Mouse (Mus musculus): Measurements from ENCODE around the gene Scamp3. TPM values are rescaled to one million over a fixed set of nuclear protein-coding genes. Genes with fewer than 3 reads are reported as not detected.

Gene Scamp3
- total and polyA plus RNA-seq, 3 experiments: 101 to 287 TPM; not detected in 1

DNA sequence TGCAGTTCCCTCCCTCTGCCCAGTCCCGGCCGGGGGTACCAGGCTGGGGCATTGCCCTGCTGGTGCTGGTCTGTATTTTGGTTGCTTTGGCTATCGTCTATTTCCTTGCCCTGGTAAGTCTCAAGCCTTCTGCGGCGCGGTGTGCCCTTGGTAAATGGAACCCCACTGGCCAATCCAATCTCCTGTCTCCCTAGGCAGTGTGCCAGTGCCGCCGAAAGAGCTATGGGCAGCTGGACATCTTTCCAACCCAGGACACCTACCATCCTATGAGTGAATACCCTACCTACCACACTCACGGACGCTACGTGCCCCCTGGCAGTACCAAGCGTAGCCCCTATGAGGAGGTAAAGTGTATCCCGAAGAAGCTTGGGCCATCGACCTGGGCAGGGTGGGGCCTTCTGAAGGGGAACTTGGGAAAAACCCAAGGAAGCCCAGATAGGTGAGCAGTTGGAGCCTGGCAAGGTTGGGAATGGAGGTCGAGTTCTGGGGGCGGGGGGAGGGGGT is 54.6 kb downstream of the Scamp3 start:
- no peak overlapping the region for H3K4me3 ChIP-seq (ENCODE audit: control insufficient read depth in 1 of 2, insufficient read depth in 1 of 2, low read depth in 2 of 2, low read length in 2 of 2)
- H3K27me3 ChIP-seq (ENCODE audit: control insufficient read depth in 1 of 2, insufficient read depth in 2 of 2, low read length in 2 of 2): no peaks in the 10 kb centered on the region
- peaks cover 7 to 26% of the 10 kb centered on the region in 2 experiments for H3K4me1 ChIP-seq (ENCODE audit: control insufficient read depth in 1 of 2, insufficient read depth in 2 of 2, low read length in 2 of 2)
- no peak overlapping the region for H3K9ac ChIP-seq (ENCODE audit: control insufficient read depth, low read depth, low read length, poor library complexity, severe bottlenecking)
- H3K9me3 ChIP-seq (replicated peaks; ENCODE audit: insufficient read depth, low read length): no peaks in the 10 kb centered on the region
- no peaks in the 10 kb centered on the region for H3K79me2 ChIP-seq (ENCODE audit: control insufficient read depth, insufficient read depth, low read length, poor library complexity)
- H3K27ac ChIP-seq (ENCODE audit: control insufficient read depth, low read depth, low read length): no peak overlapping the region
- H3K36me3 ChIP-seq (ENCODE audit: control insufficient read depth in 1 of 2, insufficient read depth in 2 of 2, low read length in 2 of 2): peaks cover 0 to 14% of the 10 kb centered on the region in 2 experiments; a peak in 2 of 4 replicates
- TF ChIP-seq ZNF384 (IDR thresholded peaks at IDR 0.05; ENCODE audit: low read depth, low read length): no peak
- no peak for TF ChIP-seq NELFE (IDR thresholded peaks at IDR 0.05; ENCODE audit: low read depth, low read length)
- DNase-seq (ENCODE audit: low read depth, low spot score): no peak

Other genes starting within 250 kb of the Scamp3 start
- 9.6 and 10.3 TPM in 2 replicates for gene Ash1l, start 226.9 kb upstream of the Scamp3 start, total RNA-seq (2012; rRNA removed)
- gene Ash1l, start 226.9 kb upstream of the Scamp3 start, polyA plus RNA-seq (2012; ENCODE audit: insufficient read depth in 1 of 2, insufficient read length in 2 of 2, low read depth in 1 of 2, low replicate concordance in 2 of 2, missing spikeins in 1 of 2): 10 to 100 TPM; 12.8 to 22.2 TPM
- 192 and 247 TPM in 2 replicates for gene Dap3, start 226.3 kb upstream of the Scamp3 start, total RNA-seq (2012; rRNA removed)
- gene Dap3, start 226.3 kb upstream of the Scamp3 start, polyA plus RNA-seq (2012; ENCODE audit: insufficient read depth in 1 of 2, insufficient read length in 2 of 2, low read depth in 1 of 2, low replicate concordance in 2 of 2, missing spikeins in 1 of 2): 100 to 1,000 TPM in 1 of 2 experiments, not detected in 1; 293 TPM
- 32.2 and 40.8 TPM in 2 replicates for gene Rusc1, start 84.2 kb upstream of the Scamp3 start, total RNA-seq (2012; rRNA removed)
- gene Rusc1, start 84.2 kb upstream of the Scamp3 start, polyA plus RNA-seq (2012; ENCODE audit: insufficient read depth in 1 of 2, insufficient read length in 2 of 2, low read depth in 1 of 2, low replicate concordance in 2 of 2, missing spikeins in 1 of 2): 10 to 100 TPM in 1 of 2 experiments, not detected in 1; 58.9 TPM
- gene Gm43738, start 76.4 kb upstream of the Scamp3 start, total RNA-seq (2012; rRNA removed): not detected in 2 replicates
- gene Gm43738, start 76.4 kb upstream of the Scamp3 start, polyA plus RNA-seq (2012; ENCODE audit: insufficient read depth in 1 of 2, insufficient read length in 2 of 2, low read depth in 1 of 2, low replicate concordance in 2 of 2, missing spikeins in 1 of 2): not detected
- 239 and 267 TPM in 2 replicates for gene Fdps, start 75.5 kb upstream of the Scamp3 start, total RNA-seq (2012; rRNA removed)
- 100 to 1,000 TPM in 1 of 2 experiments, not detected in 1; 226 TPM for gene Fdps, start 75.5 kb upstream of the Scamp3 start, polyA plus RNA-seq (2012; ENCODE audit: insufficient read depth in 1 of 2, insufficient read length in 2 of 2, low read depth in 1 of 2, low replicate concordance in 2 of 2, missing spikeins in 1 of 2)
- 41.1 and 53.2 TPM in 2 replicates for gene Pklr, start 41.3 kb upstream of the Scamp3 start, total RNA-seq (2012; rRNA removed)
- gene Pklr, start 41.3 kb upstream of the Scamp3 start, polyA plus RNA-seq (2012; ENCODE audit: insufficient read depth in 1 of 2, insufficient read length in 2 of 2, low read depth in 1 of 2, low replicate concordance in 2 of 2, missing spikeins in 1 of 2): 100 to 1,000 TPM; 133 to 185 TPM
- 4.0 TPM in 2 replicates for gene Hcn3, start 17.3 kb upstream of the Scamp3 start, total RNA-seq (2012; rRNA removed)
- gene Hcn3, start 17.3 kb upstream of the Scamp3 start, polyA plus RNA-seq (2012; ENCODE audit: insufficient read depth in 1 of 2, insufficient read length in 2 of 2, low read depth in 1 of 2, low replicate concordance in 2 of 2, missing spikeins in 1 of 2): 1 to 10 TPM in 1 of 2 experiments, not detected in 1; 7.4 TPM
- 27.5 and 28.2 TPM in 2 replicates for gene Clk2, start 12.7 kb upstream of the Scamp3 start, total RNA-seq (2012; rRNA removed)
- gene Clk2, start 12.7 kb upstream of the Scamp3 start, polyA plus RNA-seq (2012; ENCODE audit: insufficient read depth in 1 of 2, insufficient read length in 2 of 2, low read depth in 1 of 2, low replicate concordance in 2 of 2, missing spikeins in 1 of 2): 100 to 1,000 TPM in 1 of 2 experiments, 10 to 100 TPM in 1; 83.6 to 138 TPM
- gene Fam189b, start 5.7 kb downstream of the Scamp3 start, total RNA-seq (2012; rRNA removed): 6.2 and 7.0 TPM in 2 replicates
- 10 to 100 TPM in 1 of 2 experiments, not detected in 1; 35.3 TPM for gene Fam189b, start 5.7 kb downstream of the Scamp3 start, polyA plus RNA-seq (2012; ENCODE audit: insufficient read depth in 1 of 2, insufficient read length in 2 of 2, low read depth in 1 of 2, low replicate concordance in 2 of 2, missing spikeins in 1 of 2)
- 42.8 and 49.1 TPM in 2 replicates for gene Gba, start 25.5 kb downstream of the Scamp3 start, total RNA-seq (2012; rRNA removed)
- gene Gba, start 25.5 kb downstream of the Scamp3 start, polyA plus RNA-seq (2012; ENCODE audit: insufficient read depth in 1 of 2, insufficient read length in 2 of 2, low read depth in 1 of 2, low replicate concordance in 2 of 2, missing spikeins in 1 of 2): 10 to 100 TPM in 1 of 2 experiments, not detected in 1; 55.0 TPM
- gene Thbs3, start 37.7 kb downstream of the Scamp3 start, total RNA-seq (2012; rRNA removed): 1.8 and 3.4 TPM in 2 replicates
- gene Thbs3, start 37.7 kb downstream of the Scamp3 start, polyA plus RNA-seq (2012; ENCODE audit: insufficient read depth in 1 of 2, insufficient read length in 2 of 2, low read depth in 1 of 2, low replicate concordance in 2 of 2, missing spikeins in 1 of 2): 1 to 10 TPM in 1 of 2 experiments, not detected in 1; 4.9 TPM
- gene Mtx1, start 49.6 kb downstream of the Scamp3 start, total RNA-seq (2012; rRNA removed): 312 and 314 TPM in 2 replicates
- gene Mtx1, start 49.6 kb downstream of the Scamp3 start, polyA plus RNA-seq (2012; ENCODE audit: insufficient read depth in 1 of 2, insufficient read length in 2 of 2, low read depth in 1 of 2, low replicate concordance in 2 of 2, missing spikeins in 1 of 2): 100 to 1,000 TPM in 1 of 2 experiments, not detected in 1; 369 TPM
- 0.04 and 0.13 TPM in 2 replicates for gene Muc1, start 51.6 kb downstream of the Scamp3 start, total RNA-seq (2012; rRNA removed)
- 1 to 10 TPM in 1 of 2 experiments, not detected in 1; 1.1 TPM for gene Muc1, start 51.6 kb downstream of the Scamp3 start, polyA plus RNA-seq (2012; ENCODE audit: insufficient read depth in 1 of 2, insufficient read length in 2 of 2, low read depth in 1 of 2, low replicate concordance in 2 of 2, missing spikeins in 1 of 2)
- 171 and 180 TPM in 2 replicates for gene Krtcap2, start 68.5 kb downstream of the Scamp3 start, total RNA-seq (2012; rRNA removed)
- gene Krtcap2, start 68.5 kb downstream of the Scamp3 start, polyA plus RNA-seq (2012; ENCODE audit: insufficient read depth in 1 of 2, insufficient read length in 2 of 2, low read depth in 1 of 2, low replicate concordance in 2 of 2, missing spikeins in 1 of 2): 100 to 1,000 TPM in 1 of 2 experiments, not detected in 1; 497 TPM
- 2.4 and 3.3 TPM in 2 replicates for gene Trim46, start 68.8 kb downstream of the Scamp3 start, total RNA-seq (2012; rRNA removed)
- gene Trim46, start 68.8 kb downstream of the Scamp3 start, polyA plus RNA-seq (2012; ENCODE audit: insufficient read depth in 1 of 2, insufficient read length in 2 of 2, low read depth in 1 of 2, low replicate concordance in 2 of 2, missing spikeins in 1 of 2): 1 to 10 TPM in 1 of 2 experiments, not detected in 1; 7.7 TPM
- gene Dpm3, start 81.9 kb downstream of the Scamp3 start, total RNA-seq (2012; rRNA removed): 246 and 271 TPM in 2 replicates
- 100 to 1,000 TPM in 1 of 2 experiments, not detected in 1; 237 TPM for gene Dpm3, start 81.9 kb downstream of the Scamp3 start, polyA plus RNA-seq (2012; ENCODE audit: insufficient read depth in 1 of 2, insufficient read length in 2 of 2, low read depth in 1 of 2, low replicate concordance in 2 of 2, missing spikeins in 1 of 2)
- gene Slc50a1, start 93.1 kb downstream of the Scamp3 start, total RNA-seq (2012; rRNA removed): 17.2 and 22.5 TPM in 2 replicates
- gene Slc50a1, start 93.1 kb downstream of the Scamp3 start, polyA plus RNA-seq (2012; ENCODE audit: insufficient read depth in 1 of 2, insufficient read length in 2 of 2, low read depth in 1 of 2, low replicate concordance in 2 of 2, missing spikeins in 1 of 2): 10 to 100 TPM in 1 of 2 experiments, not detected in 1; 45.9 TPM
- gene Efna1, start 103.7 kb downstream of the Scamp3 start, total RNA-seq (2012; rRNA removed): not detected in 2 replicates
- not detected for gene Efna1, start 103.7 kb downstream of the Scamp3 start, polyA plus RNA-seq (2012; ENCODE audit: insufficient read depth in 1 of 2, insufficient read length in 2 of 2, low read depth in 1 of 2, low replicate concordance in 2 of 2, missing spikeins in 1 of 2)
- gene Efna3, start 145.5 kb downstream of the Scamp3 start, total RNA-seq (2012; rRNA removed): 0.54 and 0.78 TPM in 2 replicates
- 1 to 10 TPM in 1 of 2 experiments, not detected in 1; 1.2 TPM for gene Efna3, start 145.5 kb downstream of the Scamp3 start, polyA plus RNA-seq (2012; ENCODE audit: insufficient read depth in 1 of 2, insufficient read length in 2 of 2, low read depth in 1 of 2, low replicate concordance in 2 of 2, missing spikeins in 1 of 2)
- gene Efna4, start 160.6 kb downstream of the Scamp3 start, total RNA-seq (2012; rRNA removed): 1.4 and 1.9 TPM in 2 replicates
- 1 to 10 TPM in 1 of 2 experiments, not detected in 1; 4.5 TPM for gene Efna4, start 160.6 kb downstream of the Scamp3 start, polyA plus RNA-seq (2012; ENCODE audit: insufficient read depth in 1 of 2, insufficient read length in 2 of 2, low read depth in 1 of 2, low replicate concordance in 2 of 2, missing spikeins in 1 of 2)
- 15.3 and 16.9 TPM in 2 replicates for gene Adam15, start 172.5 kb downstream of the Scamp3 start, total RNA-seq (2012; rRNA removed)
- 10 to 100 TPM in 1 of 2 experiments, not detected in 1; 43.2 TPM for gene Adam15, start 172.5 kb downstream of the Scamp3 start, polyA plus RNA-seq (2012; ENCODE audit: insufficient read depth in 1 of 2, insufficient read length in 2 of 2, low read depth in 1 of 2, low replicate concordance in 2 of 2, missing spikeins in 1 of 2)
- gene Dcst2, start 184.5 kb downstream of the Scamp3 start, total RNA-seq (2012; rRNA removed): not detected in 2 replicates
- gene Dcst2, start 184.5 kb downstream of the Scamp3 start, polyA plus RNA-seq (2012; ENCODE audit: insufficient read depth in 1 of 2, insufficient read length in 2 of 2, low read depth in 1 of 2, low replicate concordance in 2 of 2, missing spikeins in 1 of 2): under 1 TPM in 1 of 2 experiments, not detected in 1; 0.06 TPM
- gene Dcst1, start 187.8 kb downstream of the Scamp3 start, total RNA-seq (2012; rRNA removed): 0.08 TPM in 1 of 2 replicates, not detected in the other
- gene Dcst1, start 187.8 kb downstream of the Scamp3 start, polyA plus RNA-seq (2012; ENCODE audit: insufficient read depth in 1 of 2, insufficient read length in 2 of 2, low read depth in 1 of 2, low replicate concordance in 2 of 2, missing spikeins in 1 of 2): under 1 TPM in 1 of 2 experiments, not detected in 1; 0.29 TPM
- gene Zbtb7b, start 217.3 kb downstream of the Scamp3 start, total RNA-seq (2012; rRNA removed): 8.1 and 8.5 TPM in 2 replicates
- gene Zbtb7b, start 217.3 kb downstream of the Scamp3 start, polyA plus RNA-seq (2012; ENCODE audit: insufficient read depth in 1 of 2, insufficient read length in 2 of 2, low read depth in 1 of 2, low replicate concordance in 2 of 2, missing spikeins in 1 of 2): 10 to 100 TPM in 1 of 2 experiments, not detected in 1; 20.1 TPM
- not detected in 2 replicates for gene Lenep, start 225.3 kb downstream of the Scamp3 start, total RNA-seq (2012; rRNA removed)
- gene Lenep, start 225.3 kb downstream of the Scamp3 start, polyA plus RNA-seq (2012; ENCODE audit: insufficient read depth in 1 of 2, insufficient read length in 2 of 2, low read depth in 1 of 2, low replicate concordance in 2 of 2, missing spikeins in 1 of 2): not detected
- 38.0 and 42.9 TPM in 2 replicates for gene Flad1, start 234.4 kb downstream of the Scamp3 start, total RNA-seq (2012; rRNA removed)
- 10 to 100 TPM in 1 of 2 experiments, not detected in 1; 54.2 TPM for gene Flad1, start 234.4 kb downstream of the Scamp3 start, polyA plus RNA-seq (2012; ENCODE audit: insufficient read depth in 1 of 2, insufficient read length in 2 of 2, low read depth in 1 of 2, low replicate concordance in 2 of 2, missing spikeins in 1 of 2)
- 271 and 292 TPM in 2 replicates for gene Cks1b, start 240.9 kb downstream of the Scamp3 start, total RNA-seq (2012; rRNA removed)
- 100 to 1,000 TPM; 177 to 438 TPM for gene Cks1b, start 240.9 kb downstream of the Scamp3 start, polyA plus RNA-seq (2012; ENCODE audit: insufficient read depth in 1 of 2, insufficient read length in 2 of 2, low read depth in 1 of 2, low replicate concordance in 2 of 2, missing spikeins in 1 of 2)
- gene Shc1, start 241.0 kb downstream of the Scamp3 start, total RNA-seq (2012; rRNA removed): 41.9 and 49.2 TPM in 2 replicates
- gene Shc1, start 241.0 kb downstream of the Scamp3 start, polyA plus RNA-seq (2012; ENCODE audit: insufficient read depth in 1 of 2, insufficient read length in 2 of 2, low read depth in 1 of 2, low replicate concordance in 2 of 2, missing spikeins in 1 of 2): 10 to 100 TPM in 1 of 2 experiments, not detected in 1; 79.8 TPM